Mouse (Mus musculus) thymus, postnatal 0 days (tissue): Measurements from ENCODE around the gene H2al1i. TPM values are rescaled to one million over a fixed set of nuclear protein-coding genes. Genes with fewer than 3 reads are reported as not detected.

Experiments used
- polyA plus RNA-seq: library from polyadenylated mRNA; unstranded; fragments of >200 nt; fragmentation: Nextera tagmentation; extraction: Ambion mirVana; gene quantifications from 2 replicates; pipeline ENCODE4 v1.2.1, GENCODE M21; 2015

The H2al1i gene
- polyA plus RNA-seq, 1 experiment from 2014 or later: not detected

Other genes with a start within 250 kb of the H2al1i start
- not detected in 2 replicates for gene H2al1a, start 25.4 kb upstream of the H2al1i start, polyA plus RNA-seq
- gene H2al1b, start 22.2 kb upstream of the H2al1i start, polyA plus RNA-seq: not detected in 2 replicates
- not detected in 2 replicates for gene H2al1c, start 19.0 kb upstream of the H2al1i start, polyA plus RNA-seq
- gene H2al1d, start 15.8 kb upstream of the H2al1i start, polyA plus RNA-seq: not detected in 2 replicates
- gene H2al1e, start 12.7 kb upstream of the H2al1i start, polyA plus RNA-seq: not detected in 2 replicates
- gene H2al1f, start 9.5 kb upstream of the H2al1i start, polyA plus RNA-seq: not detected in 2 replicates
- gene H2al1g, start 6.4 kb upstream of the H2al1i start, polyA plus RNA-seq: not detected in 2 replicates
- not detected in 2 replicates for gene H2al1h, start 3.2 kb upstream of the H2al1i start, polyA plus RNA-seq
- not detected in 2 replicates for gene H2al1j, start 3.2 kb downstream of the H2al1i start, polyA plus RNA-seq